Mouse (Mus musculus) embryonic facial prominence, embryonic 11.5 days (tissue): ENCODE measurements around the gene Chpf2. TPM values are rescaled to one million over a fixed set of nuclear protein-coding genes. Genes with fewer than 3 reads are reported as not detected.

Experiments used
- ATAC-seq: fragments of 200-750 bp; cut with Nextera tagmentation; replicated peaks from 2 replicates; pipeline ENCODE4 v1.8.0; 2017; ENCODE audit warnings: low read depth; ENCODE audit not compliant: insufficient number of reproducible peaks, low FRiP score, low TSS enrichment
- DNase-seq: peaks from one replicate; pipeline ENCODE4 v3.0.0-alpha.2; 2015; ENCODE audit warnings: low spot score
- H3K27ac ChIP-seq: fragments of 300-500 bp; sonication (generic); replicated peaks from 2 replicates; pipeline ENCODE4 v1.5.1; 2014; ENCODE audit warnings: mild to moderate bottlenecking, low read depth, low read length, control low read depth
- H3K27me3 ChIP-seq: fragments of 300-500 bp; sonication (generic); 2 replicates; pipeline ENCODE4 v1.6.1; 2014; ENCODE audit warnings: mild to moderate bottlenecking, low read length, moderate library complexity, mixed read lengths; ENCODE audit not compliant: control insufficient read depth, insufficient read depth
- H3K36me3 ChIP-seq: fragments of 300-500 bp; sonication (generic); replicated peaks from 2 replicates; pipeline ENCODE4 v1.6.1; 2014; ENCODE audit warnings: low read depth, mild to moderate bottlenecking, low read length, moderate library complexity, mixed read lengths; ENCODE audit not compliant: control insufficient read depth, insufficient read depth
- H3K4me1 ChIP-seq: fragments of 300-500 bp; sonication (generic); 2 replicates; pipeline ENCODE4 v1.6.1; 2014; ENCODE audit warnings: low read length, mixed read lengths; ENCODE audit not compliant: control insufficient read depth, insufficient read depth
- H3K4me2 ChIP-seq: fragments of 300-500 bp; sonication (generic); 2 replicates; pipeline ENCODE4 v1.6.1; 2014; ENCODE audit warnings: low read depth, mild to moderate bottlenecking, control low read depth, low read length, moderate library complexity
- H3K4me3 ChIP-seq: fragments of 300-500 bp; sonication (generic); 2 replicates; pipeline ENCODE4 v1.5.1; 2014; ENCODE audit warnings: low read depth, low read length, control low read depth
- H3K9ac ChIP-seq: fragments of 300-500 bp; sonication (generic); replicated peaks from 2 replicates; pipeline ENCODE4 v1.6.1; 2014; ENCODE audit warnings: mild to moderate bottlenecking, control low read depth, low read length
- H3K9me3 ChIP-seq: fragments of 300-500 bp; sonication (generic); replicated peaks from 2 replicates; pipeline ENCODE4 v1.6.1; 2016; ENCODE audit warnings: mild to moderate bottlenecking, low read length, inconsistent platforms, mixed read lengths; ENCODE audit not compliant: control insufficient read depth
- WGBS: fragments of 180-500 bp; shearing (Covaris S2); extraction: QIAGEN DNeasy Blood & Tissue Kit; methylation state at CpG from one replicate; pipeline ENCODE4 v1.1.7; 2014; 5-methylcytosine and 5-hydroxymethylcytosine counted together
- polyA plus RNA-seq: library from polyadenylated mRNA; unstranded; fragments of >200 nt; fragmentation: Nextera tagmentation; extraction: Ambion mirVana; gene quantifications from 2 replicates; pipeline ENCODE4 v1.2.1, GENCODE M21; 2014

The Chpf2 gene
- polyA plus RNA-seq, 1 experiment from 2014 or later = 7.1 TPM

DNA sequence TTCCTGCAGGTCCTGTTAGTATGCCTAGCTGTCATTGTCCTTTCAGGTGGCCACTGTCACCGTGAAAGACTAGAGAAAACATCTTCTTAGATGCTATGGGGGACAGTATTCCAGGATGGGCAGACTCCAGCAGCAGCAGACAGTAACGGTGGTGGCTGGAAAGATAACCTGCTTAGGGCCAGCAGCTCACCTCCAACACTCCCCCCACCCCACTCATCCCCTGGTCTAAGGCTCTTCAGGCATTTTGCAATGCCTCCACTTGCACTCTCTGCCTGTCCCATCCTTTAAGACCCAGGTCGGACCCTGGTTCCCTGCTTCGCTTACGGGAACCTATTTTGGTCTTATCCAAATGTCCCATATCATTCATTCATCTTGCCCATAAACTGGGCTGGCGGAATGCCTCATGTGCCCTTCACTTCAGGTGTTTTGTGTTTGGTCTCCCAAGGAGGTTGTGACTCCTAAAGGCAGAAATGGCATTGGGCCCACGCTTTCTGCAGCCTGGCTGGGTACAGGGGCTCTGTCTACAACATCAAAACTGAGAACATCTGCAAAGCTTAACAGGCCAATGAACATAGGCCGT, 17.0 kb downstream of the Chpf2 start:
- ATAC-seq (no peak), DNase-seq (no peak)
- WGBS = 60% methylated on average over 8 of the region's 8 CpGs
- Histone ChIP-seq H3K4me3 (peak overlapping the region; percentile 69; the same call in 1 of the 2 replicates), H3K4me1 (peaks cover 21% of the 10 kb centered on the region), H3K9me3 (no peaks in the 10 kb centered on the region), H3K9ac (peak overlapping the region; percentile 14; the same call in 1 of the 2 replicates), H3K36me3 (no peaks in the 10 kb centered on the region), H3K27ac (peak overlapping the region; percentile 95; the same call in 1 of the 2 replicates), H3K4me2 (peak overlapping the region; percentile 85), H3K27me3 (peaks cover 5% of the 10 kb centered on the region)

DNA sequence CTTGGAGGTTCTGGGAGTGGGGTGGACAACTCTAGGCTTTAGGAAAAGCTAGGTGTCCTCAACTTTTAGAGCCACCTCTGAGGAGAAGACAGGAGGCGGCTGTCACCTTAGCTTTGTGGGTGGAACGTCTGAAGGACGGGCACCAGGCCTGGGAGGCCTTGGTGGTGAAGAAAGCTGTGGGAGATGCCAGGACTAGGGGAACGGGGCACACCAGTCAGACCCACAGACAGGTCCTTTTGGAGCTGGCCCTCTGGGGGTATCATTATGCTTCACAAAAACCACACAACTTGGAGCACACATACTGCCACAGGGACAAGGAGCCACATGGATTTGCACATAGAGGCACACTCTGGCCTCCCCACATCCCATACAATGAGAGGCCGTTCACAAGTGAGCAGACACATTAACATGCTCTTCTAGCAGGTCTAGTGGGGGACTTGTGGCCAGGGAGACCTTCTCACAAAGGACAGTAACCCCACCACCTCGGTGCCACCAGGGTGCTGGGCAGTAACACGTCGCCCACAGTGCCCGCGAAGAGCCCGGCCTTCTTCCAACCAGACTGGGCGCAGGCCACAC, 17.6 kb downstream of the Chpf2 start:
- 17% methylated on average over 12 of the region's 12 CpGs for WGBS

DNA sequence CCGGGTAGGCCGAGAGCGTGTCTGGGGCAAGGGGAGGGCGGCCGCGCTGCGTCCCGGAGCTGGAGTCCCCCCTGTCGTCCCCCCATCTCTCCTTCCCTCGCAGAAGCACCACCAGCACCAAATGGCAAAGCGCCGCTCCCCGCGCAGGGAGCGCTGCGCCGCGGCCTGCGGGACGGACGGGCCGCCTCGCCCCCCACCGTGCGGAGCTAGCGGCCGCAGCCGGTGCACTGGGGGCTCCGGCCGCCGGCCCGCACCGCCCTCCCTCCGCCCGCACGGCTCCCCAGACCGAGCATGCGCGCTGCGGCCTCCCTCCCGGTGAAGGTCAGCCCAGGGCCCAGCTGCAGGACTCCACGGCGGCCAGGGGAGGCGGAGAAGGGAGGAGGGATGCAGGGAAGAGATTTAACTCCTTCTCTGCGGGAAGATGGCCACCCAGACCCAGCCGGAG, 18.1 kb downstream of the Chpf2 start:
- WGBS = under 1% methylated on average over 43 of the region's 46 CpGs
- peaks cover 21% of the 10 kb centered on the region for H3K4me1 ChIP-seq

More for the DNA sequence above, 17.6 kb downstream of the Chpf2 start:
- peak overlapping the region; percentile 85 for H3K27ac ChIP-seq
- peaks cover 21% of the 10 kb centered on the region for H3K4me1 ChIP-seq
- peak overlapping the region; percentile 49 for H3K4me3 ChIP-seq
- DNase-seq (no peak), ATAC-seq (no peak)
- H3K36me3 ChIP-seq = no peaks in the 10 kb centered on the region
- peak overlapping the region; percentile 47 for H3K4me2 ChIP-seq
- H3K27me3 ChIP-seq = peaks cover 4% of the 10 kb centered on the region
- peak overlapping the region; percentile 74 for H3K9ac ChIP-seq
- no peaks in the 10 kb centered on the region for H3K9me3 ChIP-seq

DNA sequence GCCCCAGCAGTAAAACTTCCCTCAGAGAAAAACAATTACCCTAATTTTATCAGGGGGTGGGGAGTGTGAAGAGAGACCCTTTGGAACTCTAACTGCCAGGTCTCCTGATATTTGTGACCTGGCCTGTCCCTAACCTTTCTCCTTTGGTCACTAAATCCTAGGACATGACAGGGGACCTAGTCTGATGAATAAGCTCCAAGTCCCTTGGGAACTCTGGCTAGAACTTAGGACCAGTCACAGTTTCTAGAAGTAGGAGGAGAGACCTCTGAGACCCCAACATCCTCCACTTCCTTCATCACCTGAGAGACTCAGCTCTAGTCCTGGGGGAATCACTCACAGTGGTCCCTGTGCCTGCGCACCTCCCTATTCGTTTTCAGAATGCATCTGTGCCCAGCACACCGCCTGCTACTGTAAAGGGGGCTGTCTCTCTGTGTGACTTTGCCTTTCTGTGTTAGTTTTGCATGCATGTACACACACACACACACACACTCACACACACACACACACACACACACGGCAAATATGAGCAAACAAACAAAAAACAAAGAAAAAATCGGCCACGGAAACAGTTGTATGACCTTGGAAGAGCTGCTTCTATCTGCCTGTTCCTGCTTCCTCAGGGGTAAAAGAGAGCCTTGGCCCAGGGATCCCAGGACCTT, 18.9 kb downstream of the Chpf2 start:
- Histone ChIP-seq H3K9me3 (no peaks in the 10 kb centered on the region), H3K4me1 (peaks cover 21% of the 10 kb centered on the region), H3K27ac (peak overlapping the region; percentile 85), H3K4me2 (peak overlapping the region; percentile 47), H3K4me3 (peak overlapping the region; percentile 49), H3K27me3 (peaks cover 2% of the 10 kb centered on the region; the same call in 1 of the 2 replicates), H3K9ac (peak overlapping the region; percentile 74), H3K36me3 (no peaks in the 10 kb centered on the region)
- peak; percentile 36 for DNase-seq
- ATAC-seq = no peak
- 9% methylated on average over 6 of the region's 6 CpGs for WGBS

More for the DNA sequence above, 18.1 kb downstream of the Chpf2 start:
- H3K9me3 ChIP-seq = no peaks in the 10 kb centered on the region
- H3K36me3 ChIP-seq = no peaks in the 10 kb centered on the region
- ATAC-seq (peak; percentile 57), DNase-seq (peak; percentile 90)
- peak overlapping the region; percentile 49 for H3K4me3 ChIP-seq
- peak overlapping the region; percentile 85 for H3K27ac ChIP-seq
- peaks cover 2% of the 10 kb centered on the region; the same call in 1 of the 2 replicates for H3K27me3 ChIP-seq
- peak overlapping the region; percentile 74 for H3K9ac ChIP-seq
- peak overlapping the region; percentile 47 for H3K4me2 ChIP-seq

DNA sequence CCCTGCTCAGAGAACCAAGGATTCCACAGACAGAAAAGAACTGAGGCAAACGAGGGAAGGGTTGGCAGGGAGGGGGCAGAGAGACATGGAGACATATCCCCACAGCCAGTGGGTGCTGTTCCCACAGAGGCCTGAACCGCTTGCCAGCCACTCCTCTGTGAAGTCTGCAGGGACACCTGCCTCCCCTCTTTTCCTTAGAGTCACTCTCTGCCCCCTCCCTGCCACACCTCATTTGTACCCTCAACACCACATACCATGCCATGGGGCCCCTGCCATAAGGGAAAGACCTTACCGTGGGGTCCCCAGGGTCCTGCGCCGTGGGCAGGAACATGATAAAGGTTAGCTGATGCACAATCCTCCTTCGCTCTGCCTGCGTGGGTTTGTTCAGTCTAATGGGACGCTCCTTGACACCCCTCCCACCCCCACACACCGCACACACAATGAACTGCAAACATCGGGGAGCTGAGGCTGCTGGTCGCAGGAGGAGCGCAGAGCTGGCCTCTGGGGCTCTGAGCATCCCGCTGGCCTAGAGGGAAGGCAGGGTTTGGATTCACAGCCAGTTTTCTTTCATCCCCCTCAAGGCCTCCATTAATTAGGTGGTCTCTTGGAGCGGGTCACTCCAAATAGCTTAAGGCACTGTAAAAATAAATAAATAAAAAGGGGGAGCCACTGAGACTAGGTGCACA, 19.6 kb downstream of the Chpf2 start:
- peak overlapping the region; percentile 61; the same call in 1 of the 2 replicates for H3K27ac ChIP-seq
- no peak for DNase-seq
- no peak for ATAC-seq
- H3K4me1 ChIP-seq = peaks cover 21% of the 10 kb centered on the region
- H3K9me3 ChIP-seq = no peaks in the 10 kb centered on the region
- peak overlapping the region; percentile 74 for H3K9ac ChIP-seq
- H3K36me3 ChIP-seq = no peaks in the 10 kb centered on the region
- no peaks in the 10 kb centered on the region for H3K27me3 ChIP-seq
- WGBS = 17% methylated on average over 14 of the region's 14 CpGs
- no peak overlapping the region for H3K4me3 ChIP-seq
- H3K4me2 ChIP-seq = peak overlapping the region; percentile 47

DNA sequence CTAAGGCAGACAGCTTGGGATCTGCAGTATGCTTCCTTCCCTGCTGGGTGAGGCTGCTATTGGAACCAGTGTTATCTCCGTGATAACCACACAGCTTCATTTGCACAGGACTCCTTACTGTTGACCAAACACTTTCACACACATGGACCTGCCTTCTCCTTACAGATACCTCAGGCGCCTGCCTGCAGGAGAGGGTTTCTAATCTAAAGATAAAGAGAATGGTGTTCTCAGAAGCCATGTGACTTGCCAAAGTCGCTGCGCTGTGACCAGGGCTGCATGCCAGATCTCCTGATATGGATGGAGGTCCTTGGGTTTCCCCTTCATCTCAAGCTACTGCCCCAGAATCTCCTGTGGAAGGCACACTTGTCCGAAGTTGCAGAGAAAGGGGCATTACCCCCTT, 22.8 kb downstream of the Chpf2 start:
- no peak overlapping the region for H3K27ac ChIP-seq
- 56% methylated on average over 5 of the region's 5 CpGs for WGBS
- no peaks in the 10 kb centered on the region for H3K36me3 ChIP-seq
- no peak overlapping the region for H3K9ac ChIP-seq
- H3K9me3 ChIP-seq = no peaks in the 10 kb centered on the region
- peaks cover 8% of the 10 kb centered on the region; the same call in 1 of the 2 replicates for H3K4me1 ChIP-seq
- H3K4me3 ChIP-seq = no peak overlapping the region
- no peak overlapping the region for H3K4me2 ChIP-seq
- ATAC-seq (no peak), DNase-seq (no peak)
- H3K27me3 ChIP-seq = no peaks in the 10 kb centered on the region

DNA sequence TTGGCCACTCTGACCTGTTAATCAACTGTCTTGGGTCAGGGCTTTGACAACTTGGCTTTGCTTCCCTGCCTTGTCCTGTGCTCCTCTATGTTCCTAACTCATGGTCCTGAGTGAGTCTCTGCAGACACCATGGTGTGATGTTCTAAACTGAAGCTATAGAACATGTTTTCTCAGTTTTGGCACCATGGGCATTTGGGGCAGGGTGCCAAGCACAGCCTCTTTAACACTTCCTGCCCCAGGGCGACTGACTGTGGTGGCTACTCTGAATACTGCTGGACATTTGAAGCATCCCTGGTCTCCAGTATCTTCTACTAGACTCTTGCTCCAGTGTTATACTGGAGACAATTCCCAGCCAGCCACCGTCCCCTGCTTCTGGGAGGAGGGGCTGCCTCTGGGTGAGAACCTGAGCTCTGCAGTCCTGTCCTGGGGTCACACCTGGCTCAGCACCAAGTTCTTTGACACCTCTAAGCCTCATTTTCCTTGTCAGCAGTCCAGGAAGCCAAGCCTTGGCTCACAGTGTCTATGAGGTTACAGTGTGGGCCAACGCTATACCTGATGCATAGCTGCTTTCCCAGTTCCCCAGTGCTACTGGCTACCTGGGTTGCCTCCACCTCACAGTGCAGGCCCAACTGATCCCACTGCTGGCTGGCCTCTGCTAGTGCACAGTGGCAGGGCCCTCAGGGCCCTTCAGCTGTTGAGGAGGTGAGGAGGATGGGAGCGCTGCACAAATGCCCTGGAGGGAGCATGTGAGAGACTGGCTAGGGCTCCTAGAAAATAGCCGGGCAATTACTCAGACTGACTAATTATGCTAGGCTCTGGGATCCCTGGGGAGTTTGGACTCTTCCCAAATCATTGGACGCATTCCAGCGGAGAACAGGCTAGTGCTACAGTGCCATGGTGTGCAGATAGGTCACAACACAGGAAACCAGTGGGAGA, 25.1 kb downstream of the Chpf2 start:
- Histone ChIP-seq H3K4me2 (no peak overlapping the region), H3K27ac (no peak overlapping the region), H3K4me1 (no peaks in the 10 kb centered on the region), H3K4me3 (no peak overlapping the region), H3K27me3 (no peaks in the 10 kb centered on the region), H3K36me3 (no peaks in the 10 kb centered on the region), H3K9ac (no peak overlapping the region), H3K9me3 (no peaks in the 10 kb centered on the region)
- 51% methylated on average over 7 of the region's 7 CpGs for WGBS
- ATAC-seq = 0 out of 2 replicates have a peak, but pooled peaks have one; percentile 29
- no peak for DNase-seq
